Mouse (Mus musculus) liver, embryonic 14.5 days (tissue): Measurements from ENCODE around the gene Peli2. TPM values are rescaled to one million over a fixed set of nuclear protein-coding genes. Genes with fewer than 3 reads are reported as not detected.

Experiments used
- ATAC-seq: fragments of 200-750 bp; cut with Nextera tagmentation; 2 replicates; pipeline ENCODE4 v1.8.0; 2017; ENCODE audit warnings: moderate number of reproducible peaks, mild to moderate bottlenecking, moderate library complexity; ENCODE audit not compliant: insufficient read depth
- DNase-seq, 3 experiments: peaks; one replicate each; pipeline ENCODE4 v3.0.0-alpha.2; 2012 to 2013; ENCODE audit warnings: low read depth in 3 of 3, low spot score in 3 of 3
- H3K27ac ChIP-seq: fragments of 300-500 bp; sonication (generic); 2 replicates; pipeline ENCODE4 v1.5.1; 2014; ENCODE audit warnings: moderate library complexity, mild to moderate bottlenecking, control low read depth, inconsistent platforms
- H3K27me3 ChIP-seq: fragments of 300-500 bp; sonication (generic); 2 replicates; pipeline ENCODE4 v1.6.1; 2014; ENCODE audit warnings: mild to moderate bottlenecking, low read length, moderate library complexity; ENCODE audit not compliant: control insufficient read depth, insufficient read depth
- H3K36me3 ChIP-seq: fragments of 300-500 bp; sonication (generic); replicated peaks from 2 replicates; pipeline ENCODE4 v1.6.1; 2014; ENCODE audit warnings: low read depth; ENCODE audit not compliant: control insufficient read depth, insufficient read depth
- H3K4me1 ChIP-seq, 2 experiments: fragments of 200-500 bp in 1 of 2; fragments of 300-500 bp in 1 of 2; sonication (generic) in 1 of 2; replicated peaks; 2 replicates each; pipeline ENCODE4 v1.6.1; 2012 to 2014; ENCODE audit warnings: antibody characterized with exemption in 1 of 2, inconsistent platforms in 1 of 2, low read length in 1 of 2; ENCODE audit not compliant: control insufficient read depth in 2 of 2, insufficient read depth in 2 of 2
- H3K4me2 ChIP-seq: fragments of 300-500 bp; sonication (generic); 2 replicates; pipeline ENCODE4 v1.6.1; 2014; ENCODE audit warnings: low read depth, mild to moderate bottlenecking, control low read depth, moderate library complexity
- H3K4me3 ChIP-seq, 2 experiments: fragments of 200-500 bp in 1 of 2; fragments of 300-500 bp in 1 of 2; sonication (generic) in 1 of 2; 2 replicates each; pipeline ENCODE4 v1.5.1; 2012 to 2014; ENCODE audit warnings: low read depth in 2 of 2, low read length in 2 of 2, mild to moderate bottlenecking in 2 of 2, control low read depth in 1 of 2, inconsistent platforms in 1 of 2, moderate library complexity in 1 of 2; ENCODE audit not compliant: insufficient read depth in 1 of 2
- H3K9ac ChIP-seq: fragments of 300-500 bp; sonication (generic); replicated peaks from 2 replicates; pipeline ENCODE4 v1.6.1; 2014; ENCODE audit warnings: mild to moderate bottlenecking, control low read depth, moderate library complexity
- H3K9me3 ChIP-seq: fragments of 300-500 bp; sonication (generic); 2 replicates; pipeline ENCODE4 v1.6.1; 2016; ENCODE audit warnings: low read length, mixed read lengths; ENCODE audit not compliant: control insufficient read depth
- CTCF ChIP-seq: IDR thresholded peaks from 2 replicates; pipeline ENCODE4 v1.5.1; 2016; ENCODE audit warnings: antibody characterized with exemption, low read depth, control low read depth
- EP300 ChIP-seq: IDR thresholded peaks from 2 replicates; pipeline ENCODE4 v1.6.1; 2016; ENCODE audit warnings: antibody characterized with exemption, low read depth
- WGBS: fragments of 180-500 bp; shearing (Covaris S2); extraction: QIAGEN DNeasy Blood & Tissue Kit; methylation state at CpG from one replicate; pipeline ENCODE4 v1.1.7; 2014; ENCODE audit not compliant: insufficient replicate concordance; 5-methylcytosine and 5-hydroxymethylcytosine counted together
- polyA plus RNA-seq, 2 experiments: library from polyadenylated mRNA; depleted of rRNA in 1 of 2; stranded (reverse) in 1 of 2; unstranded in 1 of 2; fragments of >200 nt; fragmentation: Nextera tagmentation in 1 of 2; extraction: Ambion mirVana in 1 of 2; gene quantifications; 2 replicates each; pipeline versions ENCODE4 v1.2.1 to v1.2.3; 2012 to 2014

Gene Peli2
- polyA plus RNA-seq, 2 experiments = 0.68 to 0.70 TPM

GRCm38 (mm10) chr14:48098253-48098652 lies 22.4 kb upstream of the Peli2 start:
- WGBS = 33% methylated on average over 6 of the region's 6 CpGs
- Histone ChIP-seq H3K4me1 (no peaks in the 10 kb centered on the region; a peak in 1 of 4 replicates), H3K27ac (no peak overlapping the region), H3K9me3 (no peaks in the 10 kb centered on the region), H3K4me2 (no peak overlapping the region), H3K27me3 (no peaks in the 10 kb centered on the region), H3K4me3 (no peak overlapping the region), H3K9ac (no peak overlapping the region), H3K36me3 (no peaks in the 10 kb centered on the region)
- ATAC-seq (no peak), DNase-seq (no peak)
- no peak for TF ChIP-seq EP300
- no peak for TF ChIP-seq CTCF

GRCm38 (mm10) chr14:48099354-48099753 lies 21.3 kb upstream of the Peli2 start:
- no peak for DNase-seq
- Histone ChIP-seq H3K4me3 (no peak overlapping the region), H3K4me1 (no peaks in the 10 kb centered on the region; a peak in 1 of 4 replicates), H3K4me2 (no peak overlapping the region), H3K27me3 (no peaks in the 10 kb centered on the region), H3K9me3 (no peaks in the 10 kb centered on the region), H3K9ac (no peak overlapping the region), H3K36me3 (no peaks in the 10 kb centered on the region), H3K27ac (no peak overlapping the region)
- WGBS = 32% methylated on average over 1 of the region's 1 CpGs
- no peak for TF ChIP-seq EP300
- TF ChIP-seq CTCF = no peak
- no peak for ATAC-seq

- ATAC-seq = no peak
- 57% methylated on average over 7 of the region's 7 CpGs for WGBS
- Histone ChIP-seq H3K4me3 (no peak overlapping the region), H3K9ac (no peak overlapping the region), H3K9me3 (no peaks in the 10 kb centered on the region), H3K27me3 (no peaks in the 10 kb centered on the region), H3K4me1 (no peaks in the 10 kb centered on the region), H3K27ac (no peak overlapping the region), H3K4me2 (no peak overlapping the region), H3K36me3 (no peaks in the 10 kb centered on the region)
- no peak for DNase-seq
- TF ChIP-seq EP300 = no peak
Observed at GRCm38 (mm10) chr14:48106453-48106852, 14.2 kb upstream of the Peli2 start.

GRCm38 (mm10) chr14:48117986-48118385 lies 2.6 kb upstream of the Peli2 start:
- DNase-seq = no peak
- peaks cover 32% of the 10 kb centered on the region for H3K27me3 ChIP-seq
- TF ChIP-seq EP300 (no peak), CTCF (no peak)

DNA sequence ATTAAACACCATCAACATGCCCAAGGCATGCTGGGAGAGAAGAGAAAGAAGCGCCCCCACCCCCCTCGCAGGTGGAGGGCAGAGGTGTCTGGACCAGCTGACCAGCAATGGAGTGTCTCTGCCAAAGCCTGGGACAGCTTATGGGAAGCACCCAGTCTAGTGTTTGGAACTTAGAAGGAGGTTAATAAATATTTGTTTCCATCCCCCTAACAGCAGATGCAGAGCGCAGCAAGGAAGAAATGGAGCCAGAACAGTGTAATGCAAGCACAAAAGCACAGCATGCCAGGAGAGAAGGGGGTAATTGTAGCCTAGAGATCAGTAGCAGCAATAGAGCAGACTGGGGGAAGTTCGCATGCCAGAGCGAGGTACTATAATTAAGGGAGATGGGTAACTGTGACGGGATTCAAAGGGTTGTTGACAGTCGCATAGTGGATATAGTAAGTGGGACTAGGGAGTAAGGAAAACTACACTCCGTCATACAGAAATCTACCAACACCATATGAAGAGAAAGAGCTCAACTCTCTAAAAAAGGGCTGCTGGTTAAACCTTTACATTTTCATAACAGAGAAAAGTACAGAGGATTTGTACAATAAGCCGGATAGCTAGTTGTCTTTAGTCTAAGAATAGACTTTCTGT lies 1.5 kb upstream of the Peli2 start:
- no peak overlapping the region for H3K9ac ChIP-seq
- H3K4me1 ChIP-seq = 0 out of 4 replicates have a peak, but pooled peaks cover 0 to 2% of the 10 kb centered on the region in 2 experiments
- no peak for TF ChIP-seq CTCF
- TF ChIP-seq EP300 = no peak
- no peaks in the 10 kb centered on the region for H3K9me3 ChIP-seq
- H3K4me2 ChIP-seq = no peak overlapping the region
- ATAC-seq (no peak), DNase-seq (no peak)
- no peak overlapping the region for H3K4me3 ChIP-seq
- 27% methylated on average over 9 of the region's 9 CpGs for WGBS
- H3K27ac ChIP-seq = no peak overlapping the region
- H3K36me3 ChIP-seq = no peaks in the 10 kb centered on the region
- peaks cover 32% of the 10 kb centered on the region for H3K27me3 ChIP-seq

More at GRCm38 (mm10) chr14:48117986-48118385, 2.6 kb upstream of the Peli2 start:
- WGBS = 51% methylated on average over 5 of the region's 5 CpGs
- H3K9me3 ChIP-seq = no peaks in the 10 kb centered on the region
- no peaks in the 10 kb centered on the region for H3K36me3 ChIP-seq
- no peak overlapping the region for H3K4me2 ChIP-seq
- H3K4me1 ChIP-seq = 0 out of 4 replicates have a peak, but pooled peaks cover 0 to 2% of the 10 kb centered on the region in 2 experiments
- H3K9ac ChIP-seq = no peak overlapping the region
- ATAC-seq = no peak
- no peak overlapping the region for H3K4me3 ChIP-seq
- no peak overlapping the region for H3K27ac ChIP-seq
